ENCODE assay signal across 10 mouse cellular contexts in the genomic region with DNA sequence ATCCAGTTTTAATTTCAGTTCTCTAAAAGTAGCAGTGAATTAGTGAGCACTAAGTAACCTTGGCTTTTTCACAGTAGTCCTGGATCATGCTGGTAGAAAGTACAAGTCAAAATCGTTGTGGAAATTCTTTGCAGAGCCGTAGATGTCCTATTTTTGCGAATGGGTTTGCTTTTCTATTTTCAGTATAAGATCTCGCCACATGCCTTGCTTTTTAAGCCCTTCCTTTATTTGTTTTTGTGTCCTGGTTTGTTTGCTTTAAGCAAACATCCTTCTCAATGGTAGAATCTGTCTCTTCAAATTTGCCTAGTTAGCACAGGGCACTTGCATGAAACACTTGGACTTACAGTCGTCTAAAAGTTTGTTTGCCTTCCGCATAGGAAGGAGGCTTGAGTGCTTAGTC. TPM values are rescaled to one million over a fixed set of nuclear protein-coding genes. Genes with fewer than 3 reads are reported as not detected.
A peak's percentile ranks its signal among the peaks of the same experiment; 100 is the strongest.
DNase-seq lines count a peak whose midpoint lies in the region; ATAC-seq and TF ChIP-seq lines count a peak whose summit lies in the region.
"Had no signal": no experiment of that assay in that cellular context is flagged by ENCODE, and none has a peak within 500 bp of the region (broad histone marks: within the 10 kb centered on the region; RNA-seq: fewer than 3 reads in every experiment).

No protein-coding gene starts in this region.

- H3K9ac ChIP-seq in lung, embryonic 15.5 days: no peak overlapping the region
- no peak overlapping the region for H3K9ac ChIP-seq in forebrain, embryonic 15.5 days (replicated peaks)
- peak overlapping the region; percentile 59 for H3K9ac ChIP-seq in liver, embryonic 14.5 days (replicated peaks)
- H3K9ac ChIP-seq in stomach, postnatal 0 days (ENCODE audit: low read length): no peak overlapping the region

- no peak for ATAC-seq in lung, embryonic 15.5 days (ENCODE audit: borderline replicate concordance, extremely low read depth, low FRiP score, low TSS enrichment)
- ATAC-seq in forebrain, embryonic 15.5 days (replicated peaks): no peak
- ATAC-seq in liver, embryonic 14.5 days (ENCODE audit: insufficient read depth): no peak
- no peak for ATAC-seq in stomach, postnatal 0 days (ENCODE audit: low FRiP score, low TSS enrichment)

- no peak for TF ChIP-seq EP300 in liver, embryonic 14.5 days (IDR thresholded peaks at IDR 0.05; ENCODE audit: low read depth)
- TF ChIP-seq EP300 in stomach, postnatal 0 days (optimal IDR thresholded peaks at IDR 0.05): no peak

- no peaks in the 10 kb centered on the region for H3K9me3 ChIP-seq in lung, embryonic 15.5 days
- H3K9me3 ChIP-seq in forebrain, embryonic 15.5 days: no peaks in the 10 kb centered on the region
- no peaks in the 10 kb centered on the region for H3K9me3 ChIP-seq in liver, embryonic 14.5 days (ENCODE audit: control insufficient read depth, low read length)
- H3K9me3 ChIP-seq in stomach, postnatal 0 days (ENCODE audit: control insufficient read depth, low read length): no peaks in the 10 kb centered on the region

- H3K4me2 ChIP-seq in lung, embryonic 15.5 days: peak overlapping the region; percentile 75
- H3K4me2 ChIP-seq in forebrain, embryonic 15.5 days (replicated peaks): peak overlapping the region; percentile 79
- peak overlapping the region; percentile 77 for H3K4me2 ChIP-seq in liver, embryonic 14.5 days (ENCODE audit: low read depth)
- peak overlapping the region; percentile 35 for H3K4me2 ChIP-seq in stomach, postnatal 0 days (replicated peaks; ENCODE audit: low read depth)

- TF ChIP-seq POLR2A in cerebellum, adult 2 months (IDR thresholded peaks at IDR 0.05; ENCODE audit: borderline replicate concordance, insufficient read depth, low read length): no peak

- DNase-seq in lung, postnatal 10 days: no peak
- DNase-seq in liver, embryonic 14.5 days (ENCODE audit: low read depth in 3 of 3, low spot score in 3 of 3): no peak
- DNase-seq in stomach, postnatal 0 days (ENCODE audit: low spot score): no peak
- no peak for DNase-seq in cerebellum, adult 2 months
- no peak for DNase-seq in adrenal gland, postnatal 4 days (ENCODE audit: low spot score in 2 of 2)
- DNase-seq in layer of hippocampus, postnatal 36 days: no peak
- DNase-seq: adrenal gland, postnatal 10 days; gastrocnemius, postnatal 10 days had no signal

- H3K36me3 ChIP-seq in lung, embryonic 15.5 days: peaks cover 3% of the 10 kb centered on the region; the same call in 1 of the 2 replicates
- H3K36me3 ChIP-seq in forebrain, embryonic 15.5 days: no peaks in the 10 kb centered on the region
- H3K36me3 ChIP-seq in liver, embryonic 14.5 days (replicated peaks; ENCODE audit: control insufficient read depth, insufficient read depth, low read depth): peaks cover 24% of the 10 kb centered on the region
- no peaks in the 10 kb centered on the region for H3K36me3 ChIP-seq in stomach, postnatal 0 days (ENCODE audit: control insufficient read depth, insufficient read depth, low read length)

- H3K27me3 ChIP-seq in lung, embryonic 15.5 days: no peaks in the 10 kb centered on the region
- H3K27me3 ChIP-seq in forebrain, embryonic 15.5 days: no peaks in the 10 kb centered on the region
- H3K27me3 ChIP-seq in liver, embryonic 14.5 days (ENCODE audit: control insufficient read depth, insufficient read depth, low read length): no peaks in the 10 kb centered on the region
- H3K27me3 ChIP-seq in stomach, postnatal 0 days (ENCODE audit: control insufficient read depth, insufficient read depth, low read length): no peaks in the 10 kb centered on the region
- no peaks in the 10 kb centered on the region for H3K27me3 ChIP-seq in cerebellum, adult 2 months (ENCODE audit: control insufficient read depth, insufficient read depth, low read length)

- peak overlapping the region; percentile 47; the same call in 1 of the 2 replicates for H3K27ac ChIP-seq in lung, embryonic 15.5 days
- no peak overlapping the region for H3K27ac ChIP-seq in forebrain, embryonic 15.5 days (replicated peaks)
- H3K27ac ChIP-seq in liver, embryonic 14.5 days: peak overlapping the region; percentile 32
- no peak overlapping the region for H3K27ac ChIP-seq in stomach, postnatal 0 days (replicated peaks)
- no peak overlapping the region for H3K27ac ChIP-seq in cerebellum, adult 2 months (ENCODE audit: insufficient read depth, low read length)

- WGBS in lung, embryonic 15.5 days: 39% methylated on average over 6 of the region's 6 CpGs
- 74% methylated on average over 6 of the region's 6 CpGs for WGBS in forebrain, embryonic 15.5 days
- WGBS in liver, embryonic 14.5 days (ENCODE audit: insufficient replicate concordance): 49% methylated on average over 6 of the region's 6 CpGs
- WGBS in stomach, postnatal 0 days: 37% methylated on average over 6 of the region's 6 CpGs
- WGBS in cerebellum, adult 2 months: 49% methylated on average over 6 of the region's 6 CpGs

- peaks cover 37% of the 10 kb centered on the region for H3K4me1 ChIP-seq in lung, embryonic 15.5 days
- H3K4me1 ChIP-seq in forebrain, embryonic 15.5 days: peaks cover 43% of the 10 kb centered on the region
- H3K4me1 ChIP-seq in liver, embryonic 14.5 days (replicated peaks; ENCODE audit: control insufficient read depth in 2 of 2, insufficient read depth in 2 of 2, low read length in 1 of 2): peaks cover 37 to 39% of the 10 kb centered on the region in 2 experiments
- H3K4me1 ChIP-seq in stomach, postnatal 0 days (replicated peaks; ENCODE audit: control insufficient read depth, insufficient read depth): 0 out of 2 replicates have a peak, but pooled peaks cover 2% of the 10 kb centered on the region
- peaks cover 4% of the 10 kb centered on the region; the same call in 1 of the 2 replicates for H3K4me1 ChIP-seq in cerebellum, adult 2 months (ENCODE audit: control insufficient read depth, insufficient read depth, low read length)

- peak overlapping the region; percentile 13 for H3K4me3 ChIP-seq in lung, embryonic 15.5 days
- H3K4me3 ChIP-seq in forebrain, embryonic 15.5 days: peak overlapping the region; percentile 3; the same call in 1 of the 2 replicates
- H3K4me3 ChIP-seq in liver, embryonic 14.5 days (ENCODE audit: insufficient read depth in 1 of 2, low read depth in 2 of 2, low read length in 2 of 2): peak overlapping the region; percentile 45 to 99; a peak in 3 of 4 replicates
- H3K4me3 ChIP-seq in stomach, postnatal 0 days (ENCODE audit: low read depth, low read length): peak overlapping the region; percentile 0; the same call in 1 of the 2 replicates
- no peak overlapping the region for H3K4me3 ChIP-seq in cerebellum, adult 2 months (replicated peaks; ENCODE audit: insufficient read depth, low read depth, low read length)

- no peak for TF ChIP-seq CTCF in liver, embryonic 14.5 days (IDR thresholded peaks at IDR 0.05; ENCODE audit: low read depth)
- TF ChIP-seq CTCF in stomach, postnatal 0 days (IDR thresholded peaks at IDR 0.05; ENCODE audit: low read depth): no peak
- TF ChIP-seq CTCF in cerebellum, adult 2 months (IDR thresholded peaks at IDR 0.05; ENCODE audit: borderline replicate concordance, insufficient read depth, low read depth, low read length): no peak

RNA-seq across cellular contexts. Expression of a gene that starts 2.3 kb away (rescaled TPM):
- 73.6 and 83.7 TPM in 2 replicates for polyA plus RNA-seq in lung, embryonic 15.5 days (2015; fragmentation: Nextera tagmentation; extraction: Ambion mirVana)
- 109 and 115 TPM in 2 replicates for polyA plus RNA-seq in forebrain, embryonic 15.5 days (2015; fragmentation: Nextera tagmentation; extraction: Ambion mirVana)
- 13.8 and 16.1 TPM in 2 replicates for polyA plus RNA-seq in liver, embryonic 14.5 days (2012; rRNA removed)
- polyA plus RNA-seq in liver, embryonic 14.5 days (2014; fragmentation: Nextera tagmentation; extraction: Ambion mirVana): 19.6 and 20.6 TPM in 2 replicates
- 24.7 and 30.1 TPM in 2 replicates for polyA plus RNA-seq in stomach, postnatal 0 days (2015; fragmentation: Nextera tagmentation; extraction: Ambion mirVana)
- 53.9 and 54.9 TPM in 2 replicates for polyA plus RNA-seq in cerebellum, adult 2 months (2012; rRNA removed)
- total RNA-seq in adrenal gland, postnatal 4 days (2021): 10 to 100 TPM; 54.6 to 56.3 TPM
- 10 to 100 TPM; 65.2 to 76.8 TPM for total RNA-seq in layer of hippocampus, postnatal 36 days (2021)

RNA-seq across cellular contexts. Expression of a gene that starts 47.0 kb away (rescaled TPM):
- polyA plus RNA-seq in lung, embryonic 15.5 days (2015; fragmentation: Nextera tagmentation; extraction: Ambion mirVana): 0.16 and 0.25 TPM in 2 replicates
- polyA plus RNA-seq in forebrain, embryonic 15.5 days (2015; fragmentation: Nextera tagmentation; extraction: Ambion mirVana): 0.09 TPM in 1 of 2 replicates, not detected in the other
- 2.7 and 4.5 TPM in 2 replicates for polyA plus RNA-seq in liver, embryonic 14.5 days (2012; rRNA removed)
- polyA plus RNA-seq in liver, embryonic 14.5 days (2014; fragmentation: Nextera tagmentation; extraction: Ambion mirVana): 7.1 and 7.9 TPM in 2 replicates
- polyA plus RNA-seq in stomach, postnatal 0 days (2015; fragmentation: Nextera tagmentation; extraction: Ambion mirVana): not detected in 2 replicates
- 0.05 TPM in 1 of 2 replicates, not detected in the other for polyA plus RNA-seq in cerebellum, adult 2 months (2012; rRNA removed)
- total RNA-seq in adrenal gland, postnatal 4 days (2021): 1 to 10 TPM in 1 of 2 experiments, under 1 TPM in 1; 0.28 to 1.5 TPM
- not detected for total RNA-seq in layer of hippocampus, postnatal 36 days (2021)
- total RNA-seq: gastrocnemius, postnatal 10 days had no signal

Comparison
In these comparisons a context has a peak if more than half of its experiments do, and no peak if none do; other contexts are left out.
1. H3K27ac ChIP-seq: peak in lung, embryonic 15.5 days (single experiment) and liver, embryonic 14.5 days (single experiment); none in forebrain, embryonic 15.5 days (single experiment), stomach, postnatal 0 days (single experiment) and cerebellum, adult 2 months (single experiment).
2. Peak in every context shown above with its lines, with median percentiles within 50 percentile points of each other: H3K4me2 ChIP-seq.